Mouse (Mus musculus): ENCODE measurements at regions not wholly inside any gene's neighbourhood (a gene's known extent, or its start where the extent isn't known, plus 50 kb on each side); places are given as distances from the start of the nearest gene placed in this dataset.

- H3K27ac ChIP-seq (replicated peaks) = no peak overlapping the region
- no peaks in the 10 kb centered on the region for H3K36me3 ChIP-seq
- H3K4me2 ChIP-seq (replicated peaks) = no peak overlapping the region
- H3K4me1 ChIP-seq = 0 out of 2 replicates have a peak, but pooled peaks cover 3% of the 10 kb centered on the region
- ATAC-seq (replicated peaks) = no peak
- H3K27me3 ChIP-seq = no peaks in the 10 kb centered on the region
- no peak overlapping the region for H3K9ac ChIP-seq (replicated peaks)
- no peaks in the 10 kb centered on the region for H3K9me3 ChIP-seq
- WGBS = 84% methylated on average over 15 of the region's 15 CpGs
- no peak overlapping the region for H3K4me3 ChIP-seq
Measured at GRCm38 (mm10) chr2:179277204-179277886, 164.9 kb upstream of the Cdh4 start.

GRCm38 (mm10) chr2:179277887-179278282 lies 164.3 kb upstream of the Cdh4 start:
- no peaks in the 10 kb centered on the region for H3K36me3 ChIP-seq
- H3K4me1 ChIP-seq = 0 out of 2 replicates have a peak, but pooled peaks cover 3% of the 10 kb centered on the region
- H3K4me3 ChIP-seq = no peak overlapping the region
- H3K27ac ChIP-seq (replicated peaks) = no peak overlapping the region
- H3K9me3 ChIP-seq = no peaks in the 10 kb centered on the region
- no peak overlapping the region for H3K4me2 ChIP-seq (replicated peaks)
- H3K27me3 ChIP-seq = no peaks in the 10 kb centered on the region
- H3K9ac ChIP-seq (replicated peaks) = no peak overlapping the region
- 86% methylated on average over 4 of the region's 4 CpGs for WGBS
- no peak for ATAC-seq (replicated peaks)

- Histone ChIP-seq H3K9ac (replicated peaks) (no peak overlapping the region), H3K4me2 (replicated peaks) (no peak overlapping the region), H3K9me3 (no peaks in the 10 kb centered on the region), H3K4me1 (0 out of 2 replicates have a peak, but pooled peaks cover 1% of the 10 kb centered on the region), H3K36me3 (no peaks in the 10 kb centered on the region), H3K4me3 (no peak overlapping the region), H3K27me3 (no peaks in the 10 kb centered on the region), H3K27ac (replicated peaks) (no peak overlapping the region)
- 72% methylated on average over 6 of the region's 6 CpGs for WGBS
- ATAC-seq (replicated peaks) = no peak
Measured at GRCm38 (mm10) chr2:179282276-179282675, 160.0 kb upstream of the Cdh4 start.

- H3K27me3 ChIP-seq = no peaks in the 10 kb centered on the region
- H3K36me3 ChIP-seq = no peaks in the 10 kb centered on the region
- H3K4me1 ChIP-seq = peaks cover 31% of the 10 kb centered on the region
- H3K9me3 ChIP-seq = no peaks in the 10 kb centered on the region
- no peak for ATAC-seq (replicated peaks)
- H3K4me3 ChIP-seq = no peak overlapping the region
- WGBS = 36% methylated on average over 5 of the region's 5 CpGs
- H3K9ac ChIP-seq (replicated peaks) = no peak overlapping the region
- H3K4me2 ChIP-seq (replicated peaks) = no peak overlapping the region
- no peak overlapping the region for H3K27ac ChIP-seq (replicated peaks)
Measured at GRCm38 (mm10) chr2:179290394-179290793, 151.8 kb upstream of the Cdh4 start.

- no peak for ATAC-seq (replicated peaks)
- Histone ChIP-seq H3K36me3 (no peaks in the 10 kb centered on the region), H3K4me2 (replicated peaks) (no peak overlapping the region), H3K4me1 (peaks cover 31% of the 10 kb centered on the region), H3K9me3 (no peaks in the 10 kb centered on the region), H3K4me3 (no peak overlapping the region), H3K27me3 (no peaks in the 10 kb centered on the region), H3K27ac (replicated peaks) (no peak overlapping the region), H3K9ac (replicated peaks) (no peak overlapping the region)
- 71% methylated on average over 1 of the region's 1 CpGs for WGBS
Measured at GRCm38 (mm10) chr2:179291046-179291563, 151.1 kb upstream of the Cdh4 start.

- ATAC-seq (replicated peaks) = 0 out of 2 replicates have a peak, but pooled peaks have one; percentile 14
- WGBS = 71% methylated on average over 8 of the region's 8 CpGs
- H3K27me3 ChIP-seq = no peaks in the 10 kb centered on the region
- H3K27ac ChIP-seq (replicated peaks) = no peak overlapping the region; the same call in 1 of the 2 replicates
- H3K4me1 ChIP-seq = peaks cover 35% of the 10 kb centered on the region
- no peak overlapping the region for H3K4me2 ChIP-seq (replicated peaks)
- no peaks in the 10 kb centered on the region for H3K9me3 ChIP-seq
- H3K9ac ChIP-seq (replicated peaks) = no peak overlapping the region
- no peak overlapping the region for H3K4me3 ChIP-seq
- H3K36me3 ChIP-seq = no peaks in the 10 kb centered on the region
Measured at GRCm38 (mm10) chr2:179291958-179292357, 150.3 kb upstream of the Cdh4 start.

- no peak overlapping the region for H3K27ac ChIP-seq (replicated peaks)
- H3K27me3 ChIP-seq = no peaks in the 10 kb centered on the region
- peaks cover 39% of the 10 kb centered on the region for H3K4me1 ChIP-seq
- no peak for ATAC-seq (replicated peaks)
- WGBS = 60% methylated on average over 4 of the region's 4 CpGs
- no peaks in the 10 kb centered on the region for H3K9me3 ChIP-seq
- no peak overlapping the region for H3K4me2 ChIP-seq (replicated peaks)
- no peak overlapping the region for H3K9ac ChIP-seq (replicated peaks)
- H3K36me3 ChIP-seq = no peaks in the 10 kb centered on the region
- no peak overlapping the region for H3K4me3 ChIP-seq
Measured at GRCm38 (mm10) chr2:179292566-179292965, 149.7 kb upstream of the Cdh4 start.

GRCm38 (mm10) chr2:179293114-179293513 lies 149.1 kb upstream of the Cdh4 start:
- no peaks in the 10 kb centered on the region for H3K36me3 ChIP-seq
- no peak overlapping the region for H3K4me2 ChIP-seq (replicated peaks)
- no peak overlapping the region for H3K4me3 ChIP-seq
- ATAC-seq (replicated peaks) = no peak
- WGBS = 55% methylated on average over 8 of the region's 8 CpGs
- H3K4me1 ChIP-seq = peaks cover 39% of the 10 kb centered on the region
- H3K27ac ChIP-seq (replicated peaks) = no peak overlapping the region
- no peak overlapping the region for H3K9ac ChIP-seq (replicated peaks)
- H3K9me3 ChIP-seq = no peaks in the 10 kb centered on the region
- H3K27me3 ChIP-seq = no peaks in the 10 kb centered on the region

GRCm38 (mm10) chr2:179297057-179297456 lies 145.2 kb upstream of the Cdh4 start:
- H3K9me3 ChIP-seq = no peaks in the 10 kb centered on the region
- no peak overlapping the region for H3K9ac ChIP-seq (replicated peaks)
- H3K4me2 ChIP-seq (replicated peaks) = no peak overlapping the region
- 6% methylated on average over 9 of the region's 9 CpGs for WGBS
- ATAC-seq (replicated peaks) = peak; percentile 61
- no peaks in the 10 kb centered on the region for H3K36me3 ChIP-seq
- peaks cover 36% of the 10 kb centered on the region for H3K4me1 ChIP-seq
- H3K27me3 ChIP-seq = no peaks in the 10 kb centered on the region
- no peak overlapping the region for H3K4me3 ChIP-seq
- no peak overlapping the region; the same call in 1 of the 2 replicates for H3K27ac ChIP-seq (replicated peaks)

- no peaks in the 10 kb centered on the region for H3K9me3 ChIP-seq
- no peak overlapping the region for H3K4me2 ChIP-seq (replicated peaks)
- H3K4me1 ChIP-seq = peaks cover 19% of the 10 kb centered on the region
- no peaks in the 10 kb centered on the region for H3K27me3 ChIP-seq
- no peak for ATAC-seq (replicated peaks)
- H3K27ac ChIP-seq (replicated peaks) = no peak overlapping the region
- 73% methylated on average over 8 of the region's 8 CpGs for WGBS
- no peak overlapping the region for H3K4me3 ChIP-seq
- no peaks in the 10 kb centered on the region for H3K36me3 ChIP-seq
- H3K9ac ChIP-seq (replicated peaks) = no peak overlapping the region
Measured at GRCm38 (mm10) chr2:179303765-179304164, 138.5 kb upstream of the Cdh4 start.

- no peaks in the 10 kb centered on the region for H3K9me3 ChIP-seq
- no peak overlapping the region for H3K4me2 ChIP-seq (replicated peaks)
- 5% methylated on average over 11 of the region's 11 CpGs for WGBS
- H3K27me3 ChIP-seq = no peaks in the 10 kb centered on the region
- H3K27ac ChIP-seq (replicated peaks) = peak overlapping the region; percentile 63
- no peak overlapping the region for H3K4me3 ChIP-seq
- no peaks in the 10 kb centered on the region for H3K36me3 ChIP-seq
- peak; percentile 83 for ATAC-seq (replicated peaks)
- no peak overlapping the region for H3K9ac ChIP-seq (replicated peaks)
- peaks cover 19% of the 10 kb centered on the region for H3K4me1 ChIP-seq
Measured at GRCm38 (mm10) chr2:179307286-179307931, 134.8 kb upstream of the Cdh4 start.

- H3K9me3 ChIP-seq = no peaks in the 10 kb centered on the region
- H3K4me3 ChIP-seq = no peak overlapping the region
- H3K9ac ChIP-seq (replicated peaks) = no peak overlapping the region
- WGBS = 62% methylated on average over 3 of the region's 3 CpGs
- ATAC-seq (replicated peaks) = no peak
- peaks cover 19% of the 10 kb centered on the region for H3K4me1 ChIP-seq
- no peak overlapping the region for H3K4me2 ChIP-seq (replicated peaks)
- H3K27me3 ChIP-seq = no peaks in the 10 kb centered on the region
- H3K36me3 ChIP-seq = no peaks in the 10 kb centered on the region
- peak overlapping the region; percentile 21 for H3K27ac ChIP-seq (replicated peaks)
Measured at GRCm38 (mm10) chr2:179307932-179308303, 134.3 kb upstream of the Cdh4 start.
